Mouse (Mus musculus) kidney, embryonic 14.5 days (tissue): ENCODE results near the gene Cenpm. TPM values are rescaled to one million over a fixed set of nuclear protein-coding genes. Genes with fewer than 3 reads are reported as not detected.

Experiments
- ATAC-seq: fragments of 200-750 bp; cut with Nextera tagmentation; 2 replicates; pipeline ENCODE4 v1.8.0; 2017; ENCODE audit warnings: moderate number of reproducible peaks, mild to moderate bottlenecking, moderate TSS enrichment, moderate library complexity; ENCODE audit not compliant: low FRiP score, low TSS enrichment
- H3K27ac ChIP-seq: fragments of 300-500 bp; sonication (generic); 2 replicates; pipeline ENCODE4 v1.5.1; 2014; ENCODE audit warnings: low read depth, mild to moderate bottlenecking, low read length, moderate library complexity, mixed read lengths
- H3K27me3 ChIP-seq: fragments of 300-500 bp; sonication (generic); 2 replicates; pipeline ENCODE4 v1.6.1; 2014; ENCODE audit warnings: mild to moderate bottlenecking, low read length; ENCODE audit not compliant: control insufficient read depth, insufficient read depth
- H3K36me3 ChIP-seq: fragments of 300-500 bp; sonication (generic); 2 replicates; pipeline ENCODE4 v1.6.1; 2014; ENCODE audit warnings: low read length, mixed read lengths; ENCODE audit not compliant: control insufficient read depth, insufficient read depth
- H3K4me1 ChIP-seq: fragments of 300-500 bp; sonication (generic); 2 replicates; pipeline ENCODE4 v1.6.1; 2014; ENCODE audit warnings: low read length, mixed read lengths; ENCODE audit not compliant: control insufficient read depth, insufficient read depth
- H3K4me2 ChIP-seq: fragments of 300-500 bp; sonication (generic); replicated peaks from 2 replicates; pipeline ENCODE4 v1.6.1; 2014; ENCODE audit warnings: low read depth, mild to moderate bottlenecking, low read length
- H3K4me3 ChIP-seq: fragments of 300-500 bp; sonication (generic); 2 replicates; pipeline ENCODE4 v1.5.1; 2014; ENCODE audit warnings: mild to moderate bottlenecking, low read length
- H3K9ac ChIP-seq: fragments of 300-500 bp; sonication (generic); 2 replicates; pipeline ENCODE4 v1.6.1; 2014; ENCODE audit warnings: low read depth, mild to moderate bottlenecking, low read length, moderate library complexity
- H3K9me3 ChIP-seq: fragments of 300-500 bp; sonication (generic); 2 replicates; pipeline ENCODE4 v1.6.1; 2016; ENCODE audit warnings: low read length; ENCODE audit not compliant: control insufficient read depth
- whole genome bisulfite sequencing: fragments of 180-500 bp; shearing (Covaris S2); extraction: QIAGEN DNeasy Blood & Tissue Kit; methylation state at CpG from one replicate; pipeline ENCODE4 v1.1.7; 2014; 5-methylcytosine and 5-hydroxymethylcytosine counted together
- polyA plus RNA-seq: library from polyadenylated mRNA; unstranded; fragments of >200 nt; fragmentation: Nextera tagmentation; extraction: Ambion mirVana; gene quantifications from 2 replicates; pipeline ENCODE4 v1.2.1, GENCODE M21; 2014

Gene Cenpm
- polyA plus RNA-seq, 1 experiment from 2014 or later, result 83.3 TPM

DNA sequence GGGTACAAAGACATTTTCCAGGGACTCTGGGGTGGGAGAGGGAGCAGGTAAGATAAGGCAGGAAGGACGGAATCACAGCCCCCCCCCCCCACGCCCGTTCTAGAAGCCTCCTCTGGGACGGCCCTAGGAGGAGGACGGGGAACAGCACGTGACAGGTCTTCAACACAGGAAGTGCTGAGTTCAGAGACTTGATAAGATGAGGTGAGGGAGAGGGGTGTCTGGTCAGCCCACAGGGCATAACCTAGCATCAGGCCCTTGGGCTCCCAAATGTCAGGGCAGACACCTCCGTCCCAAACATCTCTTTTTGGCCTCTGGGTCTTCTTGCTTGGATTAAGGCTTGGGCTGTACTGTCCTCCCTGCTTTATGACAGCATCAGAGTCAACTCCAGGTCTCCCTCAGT lies 21.3 kb downstream of the Cenpm start:
- H3K4me3 ChIP-seq, result no peak overlapping the region
- peaks cover 8% of the 10 kb centered on the region; the same call in 1 of the 2 replicates for H3K4me1 ChIP-seq
- no peak overlapping the region for H3K9ac ChIP-seq
- 38% methylated on average over 6 of the region's 7 CpGs for WGBS
- no peaks in the 10 kb centered on the region for H3K36me3 ChIP-seq
- no peak overlapping the region for H3K4me2 ChIP-seq
- no peak for ATAC-seq
- H3K27ac ChIP-seq, result no peak overlapping the region
- peaks cover 18% of the 10 kb centered on the region for H3K27me3 ChIP-seq
- H3K9me3 ChIP-seq, result no peaks in the 10 kb centered on the region

- Histone ChIP-seq H3K9ac (no peak overlapping the region), H3K9me3 (no peaks in the 10 kb centered on the region), H3K27me3 (peaks cover 29% of the 10 kb centered on the region), H3K36me3 (no peaks in the 10 kb centered on the region), H3K4me3 (no peak overlapping the region), H3K4me2 (no peak overlapping the region), H3K4me1 (peaks cover 8% of the 10 kb centered on the region; the same call in 1 of the 2 replicates), H3K27ac (no peak overlapping the region)
- no peak for ATAC-seq
- WGBS, result 65% methylated on average over 14 of the region's 14 CpGs
Measured at GRCm38 (mm10) chr15:82221104-82221860, 23.3 kb downstream of the Cenpm start.

GRCm38 (mm10) chr15:82220003-82220675 lies 24.4 kb downstream of the Cenpm start:
- Histone ChIP-seq H3K4me1 (peaks cover 8% of the 10 kb centered on the region; the same call in 1 of the 2 replicates), H3K4me3 (no peak overlapping the region), H3K27ac (no peak overlapping the region), H3K36me3 (no peaks in the 10 kb centered on the region), H3K9me3 (no peaks in the 10 kb centered on the region), H3K27me3 (peaks cover 40% of the 10 kb centered on the region), H3K4me2 (no peak overlapping the region), H3K9ac (no peak overlapping the region)
- no peak for ATAC-seq
- 76% methylated on average over 11 of the region's 12 CpGs for WGBS

DNA sequence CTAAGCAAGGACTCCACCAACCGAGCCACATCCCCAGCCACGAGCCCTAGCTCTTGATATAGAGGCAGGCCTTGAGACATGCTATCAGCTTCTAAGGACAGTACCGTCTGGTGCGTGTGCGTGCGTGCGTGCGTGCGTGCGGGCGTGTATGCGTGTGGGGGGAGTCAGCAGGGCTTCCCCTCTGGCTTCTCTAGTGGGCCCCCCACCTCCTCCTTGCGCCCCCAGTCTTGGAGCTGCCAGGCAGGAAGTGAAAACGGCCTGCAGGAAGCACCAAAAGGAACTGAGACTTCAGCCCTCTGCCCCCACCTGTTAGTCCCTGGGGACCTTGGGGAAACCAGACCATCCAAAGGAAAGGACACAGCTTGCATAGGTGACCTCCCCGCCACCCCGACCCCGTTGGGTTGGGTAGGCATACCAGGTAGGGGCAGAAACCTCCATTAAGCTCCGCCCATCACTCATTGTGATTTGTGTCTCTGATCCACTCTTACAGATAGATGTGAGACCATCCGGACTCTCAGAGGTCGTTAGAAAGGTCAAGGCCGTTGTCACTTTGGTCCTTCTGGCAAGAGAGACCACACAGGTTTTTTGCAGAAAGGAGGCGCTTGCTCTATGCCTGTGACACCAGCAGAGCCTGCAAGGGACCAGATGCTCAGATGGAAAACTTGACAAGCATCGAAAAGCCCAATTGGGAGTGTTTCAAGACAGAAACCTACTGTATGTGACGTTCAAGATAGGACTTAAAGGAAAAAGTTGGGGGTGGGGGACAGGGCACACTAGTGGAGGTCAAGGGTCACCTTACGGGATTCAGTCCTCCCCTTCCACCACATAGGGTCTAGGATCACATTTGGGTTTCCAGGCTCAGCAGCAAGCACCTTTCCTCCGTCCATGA lies 25.5 kb downstream of the Cenpm start:
- no peak overlapping the region for H3K4me2 ChIP-seq
- H3K9me3 ChIP-seq, result no peaks in the 10 kb centered on the region
- 69% methylated on average over 26 of the region's 26 CpGs for WGBS
- no peak overlapping the region for H3K4me3 ChIP-seq
- no peaks in the 10 kb centered on the region for H3K36me3 ChIP-seq
- H3K27ac ChIP-seq, result no peak overlapping the region
- peaks cover 3% of the 10 kb centered on the region; the same call in 1 of the 2 replicates for H3K4me1 ChIP-seq
- no peak for ATAC-seq
- H3K27me3 ChIP-seq, result peaks cover 46% of the 10 kb centered on the region
- H3K9ac ChIP-seq, result no peak overlapping the region

DNA sequence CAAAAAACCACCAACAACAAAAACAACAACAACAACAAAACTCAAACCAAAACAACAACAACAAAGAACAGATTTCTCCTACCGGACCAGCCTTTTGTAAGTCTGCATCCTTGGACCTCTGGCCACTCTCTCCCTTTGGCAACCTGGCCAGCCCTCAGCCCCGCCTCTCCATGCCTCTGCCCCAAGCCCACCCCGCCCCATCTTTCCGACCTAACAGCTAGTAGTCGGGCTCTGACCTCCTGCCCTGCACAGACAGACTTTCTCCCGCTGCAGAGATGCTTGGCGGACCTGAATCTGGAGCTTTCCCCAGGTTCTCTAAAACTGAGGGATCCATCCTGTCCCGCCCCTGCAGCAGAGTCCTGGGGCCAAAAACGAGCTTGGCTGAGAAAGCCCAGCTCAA lies 26.6 kb downstream of the Cenpm start:
- Histone ChIP-seq H3K9me3 (no peaks in the 10 kb centered on the region), H3K4me2 (no peak overlapping the region), H3K4me3 (no peak overlapping the region), H3K36me3 (no peaks in the 10 kb centered on the region), H3K9ac (no peak overlapping the region), H3K27me3 (peaks cover 46% of the 10 kb centered on the region), H3K4me1 (no peaks in the 10 kb centered on the region), H3K27ac (no peak overlapping the region)
- 26% methylated on average over 9 of the region's 9 CpGs for WGBS
- no peak for ATAC-seq

DNA sequence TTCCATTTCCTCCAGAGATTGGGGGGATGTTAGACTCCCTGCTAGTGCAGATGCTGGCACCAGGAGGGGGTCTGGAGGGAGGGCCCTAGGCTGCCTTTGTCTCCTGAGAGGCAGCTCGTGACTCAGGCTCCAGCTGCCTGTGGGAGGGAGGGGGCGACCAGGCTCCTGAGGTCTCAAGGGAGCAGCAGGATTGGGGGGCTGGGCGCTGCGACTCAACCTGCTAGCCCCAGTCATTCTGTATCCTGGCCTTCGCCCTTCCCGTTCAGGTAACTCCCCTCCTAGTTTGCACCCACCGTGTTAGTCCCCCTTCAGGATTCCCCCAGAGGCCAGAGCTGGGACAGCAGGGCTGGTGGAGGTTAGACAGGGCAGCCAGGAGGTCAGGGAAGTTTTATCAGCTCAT lies 27.5 kb downstream of the Cenpm start:
- Histone ChIP-seq H3K4me2 (no peak overlapping the region), H3K4me1 (peaks cover 7% of the 10 kb centered on the region), H3K9me3 (no peaks in the 10 kb centered on the region), H3K27ac (no peak overlapping the region), H3K36me3 (no peaks in the 10 kb centered on the region), H3K27me3 (peaks cover 50% of the 10 kb centered on the region), H3K9ac (no peak overlapping the region), H3K4me3 (no peak overlapping the region)
- 14% methylated on average over 7 of the region's 7 CpGs for WGBS
- no peak for ATAC-seq

DNA sequence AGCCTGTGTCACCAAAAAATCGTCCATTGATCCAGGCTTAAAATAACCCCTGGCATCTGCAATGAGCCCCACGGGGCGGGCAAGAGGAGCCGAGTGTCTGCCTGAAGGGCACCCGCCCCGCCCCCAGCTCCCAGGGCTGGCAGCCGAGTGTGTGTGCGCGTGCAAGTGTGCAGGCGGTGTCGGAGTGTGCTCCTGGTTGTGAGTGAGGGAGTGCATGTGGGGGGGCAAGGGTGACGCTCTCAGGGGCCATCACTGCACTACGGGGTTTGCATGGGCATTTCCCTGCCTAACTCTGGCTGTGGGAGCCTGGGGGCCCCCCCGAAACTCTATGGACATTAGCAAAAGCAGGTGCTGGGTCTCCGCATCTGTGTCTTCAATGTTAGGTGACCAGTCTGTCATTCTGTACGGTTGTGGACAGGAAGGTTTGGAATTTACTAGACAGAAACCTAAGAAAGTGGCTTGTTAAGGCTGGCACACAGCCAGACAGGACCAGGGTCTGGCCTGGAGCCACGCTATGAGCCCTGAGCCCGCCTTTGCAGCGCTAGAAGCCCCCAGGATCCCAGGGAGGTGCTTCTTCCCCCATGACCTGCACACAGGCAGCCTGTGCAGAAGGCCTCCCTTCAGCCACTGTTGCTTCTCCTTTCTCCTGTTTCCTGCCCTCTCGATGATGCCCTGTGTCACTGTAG lies 28.3 kb downstream of the Cenpm start:
- no peak for ATAC-seq
- no peaks in the 10 kb centered on the region for H3K36me3 ChIP-seq
- no peak overlapping the region for H3K27ac ChIP-seq
- H3K4me3 ChIP-seq, result no peak overlapping the region
- no peak overlapping the region for H3K4me2 ChIP-seq
- H3K27me3 ChIP-seq, result peaks cover 57% of the 10 kb centered on the region
- no peak overlapping the region for H3K9ac ChIP-seq
- WGBS, result 61% methylated on average over 20 of the region's 20 CpGs
- no peaks in the 10 kb centered on the region for H3K9me3 ChIP-seq
- peaks cover 12% of the 10 kb centered on the region for H3K4me1 ChIP-seq

DNA sequence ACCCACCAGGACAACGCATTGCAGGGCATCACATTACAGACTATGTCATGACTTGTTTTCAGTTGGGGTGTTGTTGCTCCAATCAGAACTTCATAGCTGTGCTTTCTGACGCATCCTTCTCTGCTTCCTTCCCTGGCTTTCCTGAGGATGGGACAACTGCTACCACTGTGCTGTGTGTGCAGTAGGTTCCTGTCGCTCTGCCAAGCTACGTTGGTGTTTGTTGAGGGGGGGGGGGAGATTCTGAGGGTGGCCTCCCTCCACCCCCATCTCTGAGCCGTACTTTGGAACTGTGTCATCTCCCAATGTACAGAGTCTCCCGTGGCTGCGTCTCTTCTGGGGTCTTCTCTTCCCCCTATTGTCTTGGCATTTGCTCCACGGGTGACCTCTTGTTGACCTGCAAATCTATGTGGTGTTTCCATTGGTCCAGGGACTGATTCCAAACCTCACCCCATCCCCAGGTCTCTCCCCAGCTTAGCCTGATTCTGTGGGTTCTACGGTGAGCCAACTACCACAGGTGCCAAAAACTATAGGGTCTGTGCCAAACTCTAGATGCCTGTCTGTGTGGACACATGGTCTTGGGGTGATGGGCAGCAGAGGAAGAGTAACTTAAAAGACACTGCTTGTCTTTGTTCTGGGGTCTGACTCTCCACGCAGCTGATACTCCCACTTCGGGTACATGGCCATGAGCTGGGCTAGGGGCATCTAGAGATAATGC lies 29.1 kb downstream of the Cenpm start:
- peaks cover 16% of the 10 kb centered on the region for H3K4me1 ChIP-seq
- H3K9me3 ChIP-seq, result no peaks in the 10 kb centered on the region
- H3K27ac ChIP-seq, result no peak overlapping the region
- no peaks in the 10 kb centered on the region for H3K36me3 ChIP-seq
- no peak overlapping the region for H3K4me2 ChIP-seq
- peaks cover 65% of the 10 kb centered on the region for H3K27me3 ChIP-seq
- ATAC-seq, result no peak
- WGBS, result 57% methylated on average over 11 of the region's 11 CpGs
- H3K9ac ChIP-seq, result no peak overlapping the region
- no peak overlapping the region for H3K4me3 ChIP-seq
